Mouse (Mus musculus) erythroid progenitor cell, adult 5-6 weeks (primary cell): ENCODE measurements around the gene Mas1. TPM values are rescaled to one million over a fixed set of nuclear protein-coding genes. Genes with fewer than 3 reads are reported as not detected.

Source experiments
- ATAC-seq: replicated peaks from 2 replicates; pipeline ENCODE4 v1.8.0; 2016; ENCODE audit warnings: moderate number of reproducible peaks, mild to moderate bottlenecking, moderate TSS enrichment, inconsistent platforms; ENCODE audit not compliant: poor library complexity, low FRiP score, severe bottlenecking
- total RNA-seq, 2 experiments: library from RNA; stranded (forward) in 1 of 2; stranded (reverse) in 1 of 2; fragments of 150-400 nt in 1 of 2; fragments of 186-747, 209-891 nt in 1 of 2; gene quantifications; 2 replicates each; pipeline versions ENCODE4 v1.2.3 to v1.2.4; 2015 to 2017; ENCODE audit warnings: low replicate concordance in 2 of 2

Mas1 gene
- total RNA-seq, 2 experiments from 2014 or later, result not detected

GRCm38 (mm10) chr17:12792422-12793206 is 75.3 kb downstream of the Mas1 start:
- ATAC-seq, result no peak

- no peak for ATAC-seq
These were observed 76.5 kb downstream of the Mas1 start for GRCm38 (mm10) chr17:12791420-12791819.

- no peak for ATAC-seq
These were observed 76.9 kb downstream of the Mas1 start for GRCm38 (mm10) chr17:12791079-12791406.

Other genes starting within 250 kb of the Mas1 start
- gene Slc22a1, start 192.3 kb downstream of the Mas1 start, total RNA-seq (2015; ENCODE audit: low replicate concordance), result not detected in 2 replicates
- 0.26 TPM in 1 of 2 replicates, not detected in the other for gene Slc22a1, start 192.3 kb downstream of the Mas1 start, total RNA-seq (2017; ENCODE audit: low replicate concordance)
- gene Igf2r, start 98.5 kb downstream of the Mas1 start, total RNA-seq (2015; ENCODE audit: low replicate concordance), result 1.7 and 2.2 TPM in 2 replicates
- gene Igf2r, start 98.5 kb downstream of the Mas1 start, total RNA-seq (2017; ENCODE audit: low replicate concordance), result 5.4 and 12.9 TPM in 2 replicates
- gene Mrgprh, start 7.9 kb upstream of the Mas1 start, total RNA-seq (2015; ENCODE audit: low replicate concordance), result not detected in 2 replicates
- gene Mrgprh, start 7.9 kb upstream of the Mas1 start, total RNA-seq (2017; ENCODE audit: low replicate concordance), result not detected in 2 replicates
- 2.9 TPM in 1 of 2 replicates, not detected in the other for gene Pnldc1, start 42.1 kb upstream of the Mas1 start, total RNA-seq (2015; ENCODE audit: low replicate concordance)
- gene Pnldc1, start 42.1 kb upstream of the Mas1 start, total RNA-seq (2017; ENCODE audit: low replicate concordance), result 7.4 TPM in 1 of 2 replicates, not detected in the other
- gene Tcp1, start 47.6 kb upstream of the Mas1 start, total RNA-seq (2015; ENCODE audit: low replicate concordance), result 136 and 173 TPM in 2 replicates
- 208 and 220 TPM in 2 replicates for gene Tcp1, start 47.6 kb upstream of the Mas1 start, total RNA-seq (2017; ENCODE audit: low replicate concordance)
- gene Mrpl18, start 48.2 kb upstream of the Mas1 start, total RNA-seq (2015; ENCODE audit: low replicate concordance), result 96.0 and 107 TPM in 2 replicates
- gene Mrpl18, start 48.2 kb upstream of the Mas1 start, total RNA-seq (2017; ENCODE audit: low replicate concordance), result 57.0 and 93.7 TPM in 2 replicates
- gene Acat3, start 72.5 kb upstream of the Mas1 start, total RNA-seq (2015; ENCODE audit: low replicate concordance), result not detected in 2 replicates
- gene Acat3, start 72.5 kb upstream of the Mas1 start, total RNA-seq (2017; ENCODE audit: low replicate concordance), result not detected in 2 replicates
- gene Acat2, start 92.6 kb upstream of the Mas1 start, total RNA-seq (2015; ENCODE audit: low replicate concordance), result 3.2 and 17.2 TPM in 2 replicates
- 3.9 and 7.3 TPM in 2 replicates for gene Acat2, start 92.6 kb upstream of the Mas1 start, total RNA-seq (2017; ENCODE audit: low replicate concordance)
- gene Wtap, start 126.0 kb upstream of the Mas1 start, total RNA-seq (2015; ENCODE audit: low replicate concordance), result 66.0 and 97.3 TPM in 2 replicates
- gene Wtap, start 126.0 kb upstream of the Mas1 start, total RNA-seq (2017; ENCODE audit: low replicate concordance), result 108 and 124 TPM in 2 replicates
- 18.4 and 58.3 TPM in 2 replicates for gene Sod2, start 138.7 kb upstream of the Mas1 start, total RNA-seq (2015; ENCODE audit: low replicate concordance)
- gene Sod2, start 138.7 kb upstream of the Mas1 start, total RNA-seq (2017; ENCODE audit: low replicate concordance), result 8.0 and 16.8 TPM in 2 replicates
- gene Gpr31b, start 184.2 kb upstream of the Mas1 start, total RNA-seq (2015; ENCODE audit: low replicate concordance), result not detected in 2 replicates
- not detected in 2 replicates for gene Gpr31b, start 184.2 kb upstream of the Mas1 start, total RNA-seq (2017; ENCODE audit: low replicate concordance)
- gene Tcp10b, start 193.0 kb upstream of the Mas1 start, total RNA-seq (2015; ENCODE audit: low replicate concordance), result not detected in 2 replicates
- gene Tcp10b, start 193.0 kb upstream of the Mas1 start, total RNA-seq (2017; ENCODE audit: low replicate concordance), result 0.39 TPM in 1 of 2 replicates, not detected in the other